Mouse (Mus musculus): ENCODE results near the gene Anxa3. TPM values are rescaled to one million over a fixed set of nuclear protein-coding genes. Genes with fewer than 3 reads are reported as not detected.

Gene Anxa3
- polyA plus RNA-seq, 1 experiment from 2014 or later: 20.1 TPM

- H3K36me3 ChIP-seq (ENCODE audit: control insufficient read depth, insufficient read depth, low read length): no peaks in the 10 kb centered on the region
- ATAC-seq (ENCODE audit: low FRiP score, low TSS enrichment) (no peak), DNase-seq (no peak)
- no peak overlapping the region for H3K27ac ChIP-seq (replicated peaks; ENCODE audit: low read depth, low read length)
- no peak overlapping the region for H3K4me3 ChIP-seq (replicated peaks; ENCODE audit: low read depth, low read length)
- no peaks in the 10 kb centered on the region for H3K9me3 ChIP-seq (ENCODE audit: control insufficient read depth, low read length)
- no peak overlapping the region for H3K9ac ChIP-seq (replicated peaks; ENCODE audit: low read length)
- 79% methylated on average over 1 of the region's 1 CpGs for WGBS
- no peak overlapping the region for H3K4me2 ChIP-seq (ENCODE audit: low read length)
- H3K4me1 ChIP-seq (ENCODE audit: control insufficient read depth, insufficient read depth, low read length): no peaks in the 10 kb centered on the region
- H3K27me3 ChIP-seq (ENCODE audit: control insufficient read depth, insufficient read depth, low read length): no peaks in the 10 kb centered on the region
Measured at GRCm38 (mm10) chr5:96859938-96860337, 66.8 kb downstream of the Anxa3 start.

GRCm38 (mm10) chr5:96867171-96867570 lies 74.0 kb downstream of the Anxa3 start:
- no peak overlapping the region for H3K4me3 ChIP-seq (replicated peaks; ENCODE audit: low read depth, low read length)
- no peak for DNase-seq
- H3K4me1 ChIP-seq (ENCODE audit: control insufficient read depth, insufficient read depth, low read length): no peaks in the 10 kb centered on the region
- no peaks in the 10 kb centered on the region for H3K9me3 ChIP-seq (ENCODE audit: control insufficient read depth, low read length)
- WGBS: 94% methylated on average over 4 of the region's 4 CpGs
- H3K27ac ChIP-seq (replicated peaks; ENCODE audit: low read depth, low read length): no peak overlapping the region
- no peaks in the 10 kb centered on the region for H3K27me3 ChIP-seq (ENCODE audit: control insufficient read depth, insufficient read depth, low read length)
- H3K36me3 ChIP-seq (ENCODE audit: control insufficient read depth, insufficient read depth, low read length): no peaks in the 10 kb centered on the region
- no peak for ATAC-seq (ENCODE audit: low FRiP score, low TSS enrichment)
- H3K4me2 ChIP-seq (ENCODE audit: low read length): no peak overlapping the region
- H3K9ac ChIP-seq (replicated peaks; ENCODE audit: low read length): no peak overlapping the region

- H3K4me1 ChIP-seq (ENCODE audit: control insufficient read depth, insufficient read depth, low read length): no peaks in the 10 kb centered on the region
- no peak overlapping the region for H3K9ac ChIP-seq (replicated peaks; ENCODE audit: low read length)
- H3K36me3 ChIP-seq (ENCODE audit: control insufficient read depth, insufficient read depth, low read length): no peaks in the 10 kb centered on the region
- no peak overlapping the region for H3K4me2 ChIP-seq (ENCODE audit: low read length)
- H3K9me3 ChIP-seq (ENCODE audit: control insufficient read depth, low read length): no peaks in the 10 kb centered on the region
- no peak overlapping the region for H3K27ac ChIP-seq (replicated peaks; ENCODE audit: low read depth, low read length)
- H3K4me3 ChIP-seq (replicated peaks; ENCODE audit: low read depth, low read length): no peak overlapping the region
- ATAC-seq (ENCODE audit: low FRiP score, low TSS enrichment) (no peak), DNase-seq (no peak)
- 83% methylated on average over 6 of the region's 6 CpGs for WGBS
- no peaks in the 10 kb centered on the region for H3K27me3 ChIP-seq (ENCODE audit: control insufficient read depth, insufficient read depth, low read length)
Measured at GRCm38 (mm10) chr5:96868893-96869292, 75.8 kb downstream of the Anxa3 start.

GRCm38 (mm10) chr5:96870996-96871395 lies 77.9 kb downstream of the Anxa3 start:
- Histone ChIP-seq H3K27ac (replicated peaks; ENCODE audit: low read depth, low read length) (no peak overlapping the region), H3K4me1 (ENCODE audit: control insufficient read depth, insufficient read depth, low read length) (no peaks in the 10 kb centered on the region), H3K27me3 (ENCODE audit: control insufficient read depth, insufficient read depth, low read length) (no peaks in the 10 kb centered on the region), H3K9me3 (ENCODE audit: control insufficient read depth, low read length) (no peaks in the 10 kb centered on the region), H3K4me3 (replicated peaks; ENCODE audit: low read depth, low read length) (no peak overlapping the region), H3K4me2 (ENCODE audit: low read length) (no peak overlapping the region), H3K9ac (replicated peaks; ENCODE audit: low read length) (no peak overlapping the region), H3K36me3 (ENCODE audit: control insufficient read depth, insufficient read depth, low read length) (no peaks in the 10 kb centered on the region)
- 70% methylated on average over 12 of the region's 12 CpGs for WGBS
- DNase-seq: peak; percentile 47
- no peak for ATAC-seq (ENCODE audit: low FRiP score, low TSS enrichment)

- Histone ChIP-seq H3K4me3 (replicated peaks; ENCODE audit: low read depth, low read length) (no peak overlapping the region), H3K9ac (replicated peaks; ENCODE audit: low read length) (no peak overlapping the region), H3K4me1 (ENCODE audit: control insufficient read depth, insufficient read depth, low read length) (no peaks in the 10 kb centered on the region), H3K27ac (replicated peaks; ENCODE audit: low read depth, low read length) (no peak overlapping the region), H3K4me2 (ENCODE audit: low read length) (no peak overlapping the region), H3K9me3 (ENCODE audit: control insufficient read depth, low read length) (no peaks in the 10 kb centered on the region), H3K27me3 (ENCODE audit: control insufficient read depth, insufficient read depth, low read length) (no peaks in the 10 kb centered on the region), H3K36me3 (ENCODE audit: control insufficient read depth, insufficient read depth, low read length) (no peaks in the 10 kb centered on the region)
- ATAC-seq (ENCODE audit: low FRiP score, low TSS enrichment) (no peak), DNase-seq (peak; percentile 52)
- 94% methylated on average over 1 of the region's 1 CpGs for WGBS
Measured at GRCm38 (mm10) chr5:96878178-96878577, 85.0 kb downstream of the Anxa3 start.

- no peak for ATAC-seq (ENCODE audit: low FRiP score, low TSS enrichment)
- H3K4me1 ChIP-seq (ENCODE audit: control insufficient read depth, insufficient read depth, low read length): no peaks in the 10 kb centered on the region
- no peak for DNase-seq
- no peaks in the 10 kb centered on the region for H3K27me3 ChIP-seq (ENCODE audit: control insufficient read depth, insufficient read depth, low read length)
- H3K4me3 ChIP-seq (replicated peaks; ENCODE audit: low read depth, low read length): no peak overlapping the region
- no peaks in the 10 kb centered on the region for H3K9me3 ChIP-seq (ENCODE audit: control insufficient read depth, low read length)
- H3K36me3 ChIP-seq (ENCODE audit: control insufficient read depth, insufficient read depth, low read length): no peaks in the 10 kb centered on the region
- no peak overlapping the region for H3K27ac ChIP-seq (replicated peaks; ENCODE audit: low read depth, low read length)
- no peak overlapping the region for H3K4me2 ChIP-seq (ENCODE audit: low read length)
- H3K9ac ChIP-seq (replicated peaks; ENCODE audit: low read length): no peak overlapping the region
- WGBS: 95% methylated on average over 11 of the region's 11 CpGs
Measured at GRCm38 (mm10) chr5:96878851-96879540, 85.9 kb downstream of the Anxa3 start.

GRCm38 (mm10) chr5:96880231-96880630 lies 87.1 kb downstream of the Anxa3 start:
- Histone ChIP-seq H3K4me3 (replicated peaks; ENCODE audit: low read depth, low read length) (no peak overlapping the region), H3K9ac (replicated peaks; ENCODE audit: low read length) (no peak overlapping the region), H3K27ac (replicated peaks; ENCODE audit: low read depth, low read length) (no peak overlapping the region), H3K4me1 (ENCODE audit: control insufficient read depth, insufficient read depth, low read length) (no peaks in the 10 kb centered on the region), H3K9me3 (ENCODE audit: control insufficient read depth, low read length) (no peaks in the 10 kb centered on the region), H3K36me3 (ENCODE audit: control insufficient read depth, insufficient read depth, low read length) (no peaks in the 10 kb centered on the region), H3K27me3 (ENCODE audit: control insufficient read depth, insufficient read depth, low read length) (no peaks in the 10 kb centered on the region), H3K4me2 (ENCODE audit: low read length) (no peak overlapping the region)
- ATAC-seq (ENCODE audit: low FRiP score, low TSS enrichment) (no peak), DNase-seq (no peak)
- 75% methylated on average over 5 of the region's 5 CpGs for WGBS

- H3K27me3 ChIP-seq (ENCODE audit: control insufficient read depth, insufficient read depth, low read length): no peaks in the 10 kb centered on the region
- no peaks in the 10 kb centered on the region for H3K4me1 ChIP-seq (ENCODE audit: control insufficient read depth, insufficient read depth, low read length)
- H3K36me3 ChIP-seq (ENCODE audit: control insufficient read depth, insufficient read depth, low read length): no peaks in the 10 kb centered on the region
- ATAC-seq (ENCODE audit: low FRiP score, low TSS enrichment) (no peak), DNase-seq (no peak)
- no peak overlapping the region for H3K4me2 ChIP-seq (ENCODE audit: low read length)
- no peak overlapping the region for H3K4me3 ChIP-seq (replicated peaks; ENCODE audit: low read depth, low read length)
- no peak overlapping the region for H3K9ac ChIP-seq (replicated peaks; ENCODE audit: low read length)
- H3K9me3 ChIP-seq (ENCODE audit: control insufficient read depth, low read length): no peaks in the 10 kb centered on the region
- H3K27ac ChIP-seq (replicated peaks; ENCODE audit: low read depth, low read length): no peak overlapping the region
- WGBS: 71% methylated on average over 3 of the region's 3 CpGs
Measured at GRCm38 (mm10) chr5:96881118-96881517, 88.0 kb downstream of the Anxa3 start.

GRCm38 (mm10) chr5:96881613-96882012 lies 88.5 kb downstream of the Anxa3 start:
- Histone ChIP-seq H3K27ac (replicated peaks; ENCODE audit: low read depth, low read length) (no peak overlapping the region), H3K4me1 (ENCODE audit: control insufficient read depth, insufficient read depth, low read length) (no peaks in the 10 kb centered on the region), H3K27me3 (ENCODE audit: control insufficient read depth, insufficient read depth, low read length) (no peaks in the 10 kb centered on the region), H3K9ac (replicated peaks; ENCODE audit: low read length) (no peak overlapping the region), H3K4me2 (ENCODE audit: low read length) (no peak overlapping the region), H3K4me3 (replicated peaks; ENCODE audit: low read depth, low read length) (no peak overlapping the region), H3K9me3 (ENCODE audit: control insufficient read depth, low read length) (no peaks in the 10 kb centered on the region), H3K36me3 (ENCODE audit: control insufficient read depth, insufficient read depth, low read length) (no peaks in the 10 kb centered on the region)
- no peak for DNase-seq
- ATAC-seq (ENCODE audit: low FRiP score, low TSS enrichment): no peak
- 65% methylated on average over 3 of the region's 3 CpGs for WGBS

Data from midbrain, embryonic 14.5 days (tissue).